Mouse (Mus musculus) bone marrow macrophage, adult 2 months (primary cell): ENCODE measurements at regions not wholly inside any gene's neighbourhood (a gene's known extent, or its start where the extent isn't known, plus 50 kb on each side); places are given as distances from the start of the nearest gene placed in this dataset.

Experiments used
- CTCF ChIP-seq: IDR thresholded peaks from 2 replicates; pipeline ENCODE4 v1.5.1; 2012; ENCODE audit warnings: low read depth, mild to moderate bottlenecking, low read length, moderate library complexity
- POLR2A ChIP-seq: IDR thresholded peaks from 2 replicates; pipeline ENCODE4 v1.6.1; 2012; ENCODE audit warnings: mild to moderate bottlenecking, low read depth, low read length, borderline replicate concordance

DNA sequence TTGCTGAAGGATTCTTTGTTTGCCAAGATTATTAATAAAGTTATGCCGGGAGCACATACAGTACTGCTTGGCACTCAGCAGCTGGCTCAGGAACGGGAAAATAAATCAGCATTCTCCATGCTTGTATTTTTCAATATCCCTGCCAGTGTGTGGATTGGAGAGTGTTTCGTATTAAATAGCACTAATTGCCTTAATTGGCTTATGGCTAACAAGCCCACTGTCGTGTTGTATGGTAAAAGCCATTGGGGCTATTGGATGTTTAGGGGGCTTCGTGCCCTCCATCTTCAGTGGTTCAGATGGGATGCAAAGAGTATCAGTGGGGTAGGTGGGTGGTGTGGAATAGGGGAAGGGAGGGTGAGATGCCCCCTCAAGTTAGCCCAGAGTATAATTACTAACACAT is 259.9 kb downstream of the Rnd3 start:
- TF ChIP-seq CTCF, result no peak
- no peak for TF ChIP-seq POLR2A
